Mouse (Mus musculus): ENCODE results near the gene Med8. TPM values are rescaled to one million over a fixed set of nuclear protein-coding genes. Genes with fewer than 3 reads are reported as not detected.

Gene Med8
- total and polyA plus RNA-seq, 2 experiments from 2014 or later, result 54.8 to 95.7 TPM

DNA sequence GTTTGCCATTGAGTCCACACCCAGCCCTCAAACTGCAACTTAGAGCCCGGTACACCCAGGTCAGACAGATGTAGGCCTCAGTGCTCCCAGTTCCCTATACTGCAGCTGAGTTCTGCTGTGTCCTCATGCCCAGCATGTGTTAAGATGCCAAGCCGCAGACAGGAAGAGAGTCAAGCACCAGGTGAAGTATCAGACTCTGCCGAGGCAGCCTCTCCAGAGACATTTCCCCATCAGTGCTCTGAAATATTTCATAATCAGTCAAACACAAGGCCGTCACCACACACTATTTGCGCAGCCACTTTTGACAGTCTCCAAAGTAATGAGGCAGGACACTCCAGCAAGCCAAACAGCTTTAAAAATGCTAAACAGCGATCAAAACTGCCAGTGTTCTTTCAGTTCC lies 10.7 kb upstream of the Med8 start:
- H3K4me1 ChIP-seq (ENCODE audit: insufficient read depth, low read length), result no peaks in the 10 kb centered on the region
- TF ChIP-seq CTCF (IDR thresholded peaks at IDR 0.05), result no peak
- DNase-seq (ENCODE audit: low spot score) (no peak), ATAC-seq (ENCODE audit: low FRiP score) (no peak)
- no peak overlapping the region for H3K4me2 ChIP-seq (ENCODE audit: low read depth, low read length, poor library complexity, severe bottlenecking)
- H3K27me3 ChIP-seq (ENCODE audit: insufficient read depth, low read length), result no peaks in the 10 kb centered on the region
- no peak overlapping the region for H3K4me3 ChIP-seq (ENCODE audit: low read depth, low read length)
- H3K9ac ChIP-seq (replicated peaks; ENCODE audit: low read length, poor library complexity, severe bottlenecking), result no peak overlapping the region
- WGBS, result 94% methylated on average over 6 of the region's 6 CpGs
- no peaks in the 10 kb centered on the region for H3K9me3 ChIP-seq (ENCODE audit: low read length)
- no peak overlapping the region for H3K27ac ChIP-seq (ENCODE audit: low read depth, low read length)
- peaks cover 84% of the 10 kb centered on the region for H3K36me3 ChIP-seq (ENCODE audit: insufficient read depth, low read length)

DNA sequence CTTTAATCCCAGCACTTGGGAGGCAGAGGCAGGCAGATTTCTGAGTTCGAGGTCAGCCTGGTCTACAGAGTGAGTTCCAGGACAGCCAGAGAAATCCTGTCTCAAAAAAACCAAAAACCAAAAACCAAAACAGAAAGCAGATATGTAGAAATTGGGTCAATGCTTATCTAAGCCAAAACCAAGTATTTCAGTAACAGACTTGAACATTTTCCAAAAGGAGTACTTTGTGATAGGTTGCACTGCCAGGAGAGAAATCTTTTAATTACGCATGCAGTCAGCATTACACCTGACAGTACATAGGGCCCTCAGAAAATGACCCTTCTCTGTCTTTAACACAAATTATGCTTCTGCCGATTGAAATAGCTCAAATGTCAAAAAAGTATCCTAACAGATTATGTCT lies 7.7 kb upstream of the Med8 start:
- Histone ChIP-seq H3K4me3 (ENCODE audit: low read depth, low read length) (no peak overlapping the region), H3K27ac (ENCODE audit: low read depth, low read length) (no peak overlapping the region), H3K9me3 (ENCODE audit: low read length) (no peaks in the 10 kb centered on the region), H3K4me1 (ENCODE audit: insufficient read depth, low read length) (no peaks in the 10 kb centered on the region), H3K36me3 (ENCODE audit: insufficient read depth, low read length) (peaks cover 63% of the 10 kb centered on the region), H3K4me2 (ENCODE audit: low read depth, low read length, poor library complexity, severe bottlenecking) (no peak overlapping the region), H3K27me3 (ENCODE audit: insufficient read depth, low read length) (no peaks in the 10 kb centered on the region), H3K9ac (replicated peaks; ENCODE audit: low read length, poor library complexity, severe bottlenecking) (no peak overlapping the region)
- DNase-seq (ENCODE audit: low spot score) (no peak), ATAC-seq (ENCODE audit: low FRiP score) (no peak)
- WGBS, result 96% methylated on average over 3 of the region's 3 CpGs
- no peak for TF ChIP-seq CTCF (IDR thresholded peaks at IDR 0.05)

DNA sequence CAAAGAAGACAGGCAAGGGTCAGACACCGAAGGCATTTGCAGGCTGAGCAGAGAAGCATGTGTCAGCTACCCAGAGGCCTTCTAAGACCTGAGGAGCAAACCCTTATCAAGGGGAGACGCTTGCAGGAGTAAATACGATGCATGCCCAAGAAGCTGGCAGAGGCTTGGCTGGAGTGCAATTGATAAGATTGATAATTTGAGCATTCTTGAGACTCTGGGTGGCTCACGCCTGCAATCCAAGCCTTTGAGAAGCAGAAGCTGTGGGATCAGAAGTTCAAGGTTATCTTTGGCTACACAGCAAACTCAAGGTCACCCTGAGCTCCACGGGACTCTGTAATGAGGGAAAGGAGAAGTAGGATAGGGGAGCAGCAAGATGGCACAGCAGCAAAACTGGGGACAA lies 7.2 kb upstream of the Med8 start:
- Histone ChIP-seq H3K36me3 (ENCODE audit: insufficient read depth, low read length) (peaks cover 59% of the 10 kb centered on the region), H3K9me3 (ENCODE audit: low read length) (no peaks in the 10 kb centered on the region), H3K4me2 (ENCODE audit: low read depth, low read length, poor library complexity, severe bottlenecking) (no peak overlapping the region), H3K9ac (replicated peaks; ENCODE audit: low read length, poor library complexity, severe bottlenecking) (no peak overlapping the region), H3K4me1 (ENCODE audit: insufficient read depth, low read length) (no peaks in the 10 kb centered on the region), H3K27ac (ENCODE audit: low read depth, low read length) (no peak overlapping the region), H3K27me3 (ENCODE audit: insufficient read depth, low read length) (no peaks in the 10 kb centered on the region), H3K4me3 (ENCODE audit: low read depth, low read length) (no peak overlapping the region)
- ATAC-seq (ENCODE audit: low FRiP score) (no peak), DNase-seq (ENCODE audit: low spot score) (no peak)
- WGBS, result over 99% methylated on average over 5 of the region's 5 CpGs
- TF ChIP-seq CTCF (IDR thresholded peaks at IDR 0.05), result no peak

DNA sequence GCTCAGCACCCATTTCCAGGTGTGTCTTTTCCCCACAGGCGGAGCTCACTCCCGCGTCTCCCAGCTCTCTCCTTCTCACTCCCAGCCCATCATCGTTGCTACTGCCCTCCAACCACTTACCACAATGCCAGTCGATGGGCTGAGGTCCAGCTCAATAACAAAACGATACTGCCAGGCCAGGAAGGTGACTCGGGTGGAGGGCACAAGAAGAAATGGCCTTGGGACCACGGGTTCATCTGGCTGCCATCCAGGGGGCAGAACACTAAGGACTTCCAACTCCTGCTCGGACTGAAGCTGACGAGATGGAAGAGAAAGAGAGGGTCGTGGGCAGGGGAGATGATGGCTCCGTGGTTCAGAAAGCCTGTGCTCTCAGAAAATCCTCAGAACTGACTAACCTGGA lies 6.4 kb upstream of the Med8 start:
- ATAC-seq (ENCODE audit: low FRiP score) (no peak), DNase-seq (ENCODE audit: low spot score) (no peak)
- Histone ChIP-seq H3K9ac (replicated peaks; ENCODE audit: low read length, poor library complexity, severe bottlenecking) (no peak overlapping the region), H3K9me3 (ENCODE audit: low read length) (no peaks in the 10 kb centered on the region), H3K27me3 (ENCODE audit: insufficient read depth, low read length) (no peaks in the 10 kb centered on the region), H3K4me3 (ENCODE audit: low read depth, low read length) (no peak overlapping the region), H3K27ac (ENCODE audit: low read depth, low read length) (no peak overlapping the region), H3K4me1 (ENCODE audit: insufficient read depth, low read length) (no peaks in the 10 kb centered on the region), H3K36me3 (ENCODE audit: insufficient read depth, low read length) (peaks cover 51% of the 10 kb centered on the region), H3K4me2 (ENCODE audit: low read depth, low read length, poor library complexity, severe bottlenecking) (no peak overlapping the region)
- 94% methylated on average over 12 of the region's 12 CpGs for WGBS
- TF ChIP-seq CTCF (IDR thresholded peaks at IDR 0.05), result no peak

DNA sequence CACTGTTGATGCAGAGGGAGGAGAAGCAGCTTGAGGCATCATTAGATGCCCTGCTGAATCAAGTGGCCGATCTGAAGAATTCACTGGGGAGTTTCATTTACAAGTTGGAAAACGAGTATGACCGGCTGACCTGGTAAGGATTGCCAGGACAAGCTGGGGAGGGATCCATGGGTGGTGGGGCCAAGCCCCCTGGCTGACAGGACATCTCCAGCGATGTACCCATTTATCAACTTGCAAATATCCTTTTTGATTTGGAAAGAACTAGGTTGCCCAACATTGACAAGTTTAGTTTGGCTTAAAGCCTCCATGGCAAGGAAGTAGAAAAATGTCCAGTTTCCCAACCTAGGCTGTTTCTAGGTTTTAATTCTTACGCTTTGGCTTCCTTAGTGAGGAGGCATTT lies 1.7 kb downstream of the Med8 start:
- no peak overlapping the region for H3K4me2 ChIP-seq (ENCODE audit: low read depth, low read length, poor library complexity, severe bottlenecking)
- no peaks in the 10 kb centered on the region for H3K9me3 ChIP-seq (ENCODE audit: low read length)
- no peaks in the 10 kb centered on the region for H3K27me3 ChIP-seq (ENCODE audit: insufficient read depth, low read length)
- TF ChIP-seq CTCF (IDR thresholded peaks at IDR 0.05), result no peak
- H3K4me3 ChIP-seq (ENCODE audit: low read depth, low read length), result no peak overlapping the region
- WGBS, result 88% methylated on average over 5 of the region's 5 CpGs
- peaks cover 7% of the 10 kb centered on the region for H3K4me1 ChIP-seq (ENCODE audit: insufficient read depth, low read length)
- H3K9ac ChIP-seq (replicated peaks; ENCODE audit: low read length, poor library complexity, severe bottlenecking), result no peak overlapping the region
- ATAC-seq (ENCODE audit: low FRiP score), result no peak
- peaks cover 42% of the 10 kb centered on the region for H3K36me3 ChIP-seq (ENCODE audit: insufficient read depth, low read length)
- H3K27ac ChIP-seq (ENCODE audit: low read depth, low read length), result no peak overlapping the region
- no peak for DNase-seq (ENCODE audit: low spot score)

DNA sequence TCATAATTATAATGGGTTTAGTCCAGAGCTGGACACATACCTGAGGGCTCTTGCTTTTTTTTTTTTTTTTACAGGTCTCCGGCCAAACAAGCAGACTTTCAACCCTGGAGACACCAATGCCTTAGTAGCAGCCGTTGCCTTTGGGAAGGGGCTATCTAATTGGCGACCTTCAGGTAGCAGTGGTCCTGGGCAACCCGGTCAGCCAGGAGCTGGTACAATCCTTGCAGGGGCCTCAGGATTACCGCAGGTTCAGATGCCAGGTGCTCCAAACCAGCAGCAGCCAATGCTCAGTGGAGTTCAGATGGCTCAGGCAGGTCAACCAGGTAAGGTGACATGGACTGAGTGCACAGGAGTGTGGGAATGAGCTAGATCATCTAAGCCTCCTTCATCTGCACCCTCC lies 4.4 kb downstream of the Med8 start:
- Histone ChIP-seq H3K36me3 (ENCODE audit: insufficient read depth, low read length) (peaks cover 67% of the 10 kb centered on the region), H3K4me1 (ENCODE audit: insufficient read depth, low read length) (peaks cover 7% of the 10 kb centered on the region), H3K9me3 (ENCODE audit: low read length) (no peaks in the 10 kb centered on the region), H3K4me2 (ENCODE audit: low read depth, low read length, poor library complexity, severe bottlenecking) (no peak overlapping the region), H3K27me3 (ENCODE audit: insufficient read depth, low read length) (no peaks in the 10 kb centered on the region), H3K27ac (ENCODE audit: low read depth, low read length) (no peak overlapping the region), H3K9ac (replicated peaks; ENCODE audit: low read length, poor library complexity, severe bottlenecking) (no peak overlapping the region), H3K4me3 (ENCODE audit: low read depth, low read length) (no peak overlapping the region)
- ATAC-seq (ENCODE audit: low FRiP score) (no peak), DNase-seq (ENCODE audit: low spot score) (no peak)
- WGBS, result 97% methylated on average over 5 of the region's 5 CpGs
- no peak for TF ChIP-seq CTCF (IDR thresholded peaks at IDR 0.05)
